Mouse (Mus musculus) spleen, adult 2 months (tissue): Measurements from ENCODE around the gene Efnb1.

Experiments used
- CTCF ChIP-seq: fragments of 200-500 bp; IDR thresholded peaks from 2 replicates; pipeline ENCODE4 v1.5.1; 2011; ENCODE audit warnings: mild to moderate bottlenecking, inconsistent platforms; ENCODE audit not compliant: insufficient read depth, insufficient read length, insufficient replicate concordance; ENCODE audit errors: extremely low read depth
- POLR2A ChIP-seq: fragments of 200-500 bp; IDR thresholded peaks from 2 replicates; pipeline ENCODE4 v1.6.1; 2011; ENCODE audit warnings: low read depth, low read length, inconsistent platforms

GRCm38 (mm10) chrX:99164111-99164510 is 28.2 kb downstream of the Efnb1 start:
- TF ChIP-seq CTCF (no peak), POLR2A (no peak)
